Mouse (Mus musculus): ENCODE measurements at regions not wholly inside any gene's neighbourhood (a gene's known extent, or its start where the extent isn't known, plus 50 kb on each side); places are given as distances from the start of the nearest gene placed in this dataset.
"Not testable (repeated sequence)": the region's sequence is repeated elsewhere in the genome, so short reads cannot be mapped to it uniquely, and the experiment has no call there.

GRCm38 (mm10) chr4:114296380-114296779 lies 110.1 kb upstream of the Trabd2b start:
- ATAC-seq (no peak), DNase-seq (no peak)
- Histone ChIP-seq H3K27ac (ENCODE audit: low read depth, low read length) (no peak overlapping the region), H3K9me3 (ENCODE audit: low read length) (no peaks in the 10 kb centered on the region), H3K4me2 (ENCODE audit: low read depth) (no peak overlapping the region), H3K27me3 (ENCODE audit: insufficient read depth, low read length) (no peaks in the 10 kb centered on the region), H3K4me3 (ENCODE audit: low read depth, low read length) (no peak overlapping the region), H3K4me1 (ENCODE audit: insufficient read depth) (no peaks in the 10 kb centered on the region), H3K9ac (no peak overlapping the region), H3K36me3 (ENCODE audit: insufficient read depth) (no peaks in the 10 kb centered on the region)
- TF ChIP-seq CTCF (IDR thresholded peaks at IDR 0.05; ENCODE audit: low read depth): 0 out of 2 replicates have a peak, but pooled peaks have one; percentile 20

GRCm38 (mm10) chr4:114298517-114298916 lies 108.0 kb upstream of the Trabd2b start:
- H3K36me3 ChIP-seq (ENCODE audit: insufficient read depth); H3K4me3 ChIP-seq (ENCODE audit: low read depth, low read length); H3K27me3 ChIP-seq (ENCODE audit: insufficient read depth, low read length); DNase-seq; H3K27ac ChIP-seq (ENCODE audit: low read depth, low read length); H3K9me3 ChIP-seq (ENCODE audit: low read length); H3K9ac ChIP-seq; H3K4me2 ChIP-seq (ENCODE audit: low read depth); ATAC-seq; H3K4me1 ChIP-seq (ENCODE audit: insufficient read depth): not testable (repeated sequence)
- WGBS: 77% methylated on average over 1 of the region's 1 CpGs

GRCm38 (mm10) chr4:114300390-114301012 lies 106.0 kb upstream of the Trabd2b start:
- no peaks in the 10 kb centered on the region for H3K9me3 ChIP-seq (ENCODE audit: low read length)
- TF ChIP-seq CTCF (IDR thresholded peaks at IDR 0.05; ENCODE audit: low read depth): peak; percentile 74
- WGBS: 44% methylated on average over 3 of the region's 3 CpGs
- H3K4me1 ChIP-seq (ENCODE audit: insufficient read depth): no peaks in the 10 kb centered on the region
- no peak overlapping the region for H3K4me2 ChIP-seq (ENCODE audit: low read depth)
- DNase-seq (peak; percentile 61), ATAC-seq (peak; percentile 60; the same call in 1 of the 2 replicates)
- H3K4me3 ChIP-seq (ENCODE audit: low read depth, low read length): no peak overlapping the region
- no peak overlapping the region for H3K27ac ChIP-seq (ENCODE audit: low read depth, low read length)
- H3K36me3 ChIP-seq (ENCODE audit: insufficient read depth): no peaks in the 10 kb centered on the region
- H3K9ac ChIP-seq: no peak overlapping the region
- no peaks in the 10 kb centered on the region for H3K27me3 ChIP-seq (ENCODE audit: insufficient read depth, low read length)

- Histone ChIP-seq H3K36me3 (ENCODE audit: insufficient read depth) (no peaks in the 10 kb centered on the region), H3K4me2 (ENCODE audit: low read depth) (no peak overlapping the region), H3K27me3 (ENCODE audit: insufficient read depth, low read length) (no peaks in the 10 kb centered on the region), H3K27ac (ENCODE audit: low read depth, low read length) (no peak overlapping the region), H3K9ac (no peak overlapping the region), H3K4me1 (ENCODE audit: insufficient read depth) (no peaks in the 10 kb centered on the region), H3K4me3 (ENCODE audit: low read depth, low read length) (no peak overlapping the region), H3K9me3 (ENCODE audit: low read length) (no peaks in the 10 kb centered on the region)
- ATAC-seq (no peak), DNase-seq (no peak)
- 73% methylated on average over 1 of the region's 1 CpGs for WGBS
- TF ChIP-seq CTCF (IDR thresholded peaks at IDR 0.05; ENCODE audit: low read depth): no peak
Observed at GRCm38 (mm10) chr4:114304654-114305053, 101.9 kb upstream of the Trabd2b start.

- H3K27me3 ChIP-seq (ENCODE audit: insufficient read depth, low read length): no peaks in the 10 kb centered on the region
- no peaks in the 10 kb centered on the region for H3K4me1 ChIP-seq (ENCODE audit: insufficient read depth)
- no peak overlapping the region for H3K4me3 ChIP-seq (ENCODE audit: low read depth, low read length)
- no peak overlapping the region for H3K4me2 ChIP-seq (ENCODE audit: low read depth)
- no peak overlapping the region for H3K9ac ChIP-seq
- H3K27ac ChIP-seq (ENCODE audit: low read depth, low read length): no peak overlapping the region
- DNase-seq: no peak
- no peaks in the 10 kb centered on the region for H3K9me3 ChIP-seq (ENCODE audit: low read length)
- no peak for TF ChIP-seq CTCF (IDR thresholded peaks at IDR 0.05; ENCODE audit: low read depth)
- WGBS: 77% methylated on average over 1 of the region's 1 CpGs
- H3K36me3 ChIP-seq (ENCODE audit: insufficient read depth): no peaks in the 10 kb centered on the region
- ATAC-seq: no peak
Observed at GRCm38 (mm10) chr4:114307491-114307890, 99.0 kb upstream of the Trabd2b start.

- H3K9ac ChIP-seq: no peak overlapping the region
- peak; percentile 74 for TF ChIP-seq CTCF (IDR thresholded peaks at IDR 0.05; ENCODE audit: low read depth)
- no peaks in the 10 kb centered on the region for H3K36me3 ChIP-seq (ENCODE audit: insufficient read depth)
- peak; percentile 43 for DNase-seq
- H3K4me3 ChIP-seq (ENCODE audit: low read depth, low read length): no peak overlapping the region
- ATAC-seq: no peak
- no peaks in the 10 kb centered on the region for H3K4me1 ChIP-seq (ENCODE audit: insufficient read depth)
- H3K9me3 ChIP-seq (ENCODE audit: low read length): no peaks in the 10 kb centered on the region
- H3K4me2 ChIP-seq (ENCODE audit: low read depth): no peak overlapping the region
- H3K27me3 ChIP-seq (ENCODE audit: insufficient read depth, low read length): no peaks in the 10 kb centered on the region
- H3K27ac ChIP-seq (ENCODE audit: low read depth, low read length): no peak overlapping the region
- WGBS: 10% methylated on average over 1 of the region's 1 CpGs
Observed at GRCm38 (mm10) chr4:114308518-114308917, 98.0 kb upstream of the Trabd2b start.

GRCm38 (mm10) chr4:114315051-114315450 lies 91.5 kb upstream of the Trabd2b start:
- Histone ChIP-seq H3K27me3 (ENCODE audit: insufficient read depth, low read length) (no peaks in the 10 kb centered on the region), H3K27ac (ENCODE audit: low read depth, low read length) (no peak overlapping the region), H3K9ac (no peak overlapping the region), H3K36me3 (ENCODE audit: insufficient read depth) (no peaks in the 10 kb centered on the region), H3K4me2 (ENCODE audit: low read depth) (no peak overlapping the region), H3K4me1 (ENCODE audit: insufficient read depth) (no peaks in the 10 kb centered on the region), H3K9me3 (ENCODE audit: low read length) (no peaks in the 10 kb centered on the region), H3K4me3 (ENCODE audit: low read depth, low read length) (no peak overlapping the region)
- WGBS: 78% methylated on average over 2 of the region's 2 CpGs
- TF ChIP-seq CTCF (IDR thresholded peaks at IDR 0.05; ENCODE audit: low read depth): no peak
- DNase-seq: no peak
- no peak for ATAC-seq

Measured in forebrain, postnatal 0 days (tissue).